Mouse (Mus musculus) spleen, postnatal 10 days (tissue): ENCODE data around the gene Hpcal1.
"Not testable (repeated sequence)": the region's sequence is repeated elsewhere in the genome, so short reads cannot be mapped to it uniquely, and the experiment has no call there.

Experiments used
- DNase-seq, 2 experiments: peaks; one replicate each; pipeline ENCODE4 v3.0.0; 2021 to 2022; ENCODE audit warnings: low spot score in 2 of 2

Gene Hpcal1

GRCm38 (mm10) chr12:17741637-17742364 lies 51.1 kb downstream of the Hpcal1 start:
- no peak for DNase-seq

- DNase-seq = no peak
Observed at GRCm38 (mm10) chr12:17742571-17743321, 52.1 kb downstream of the Hpcal1 start.

- no peak for DNase-seq
Observed at GRCm38 (mm10) chr12:17745431-17745830, 54.8 kb downstream of the Hpcal1 start.

- DNase-seq = no peak
Observed at GRCm38 (mm10) chr12:17746725-17747124, 56.1 kb downstream of the Hpcal1 start.

GRCm38 (mm10) chr12:17747191-17748154 lies 56.8 kb downstream of the Hpcal1 start:
- DNase-seq = no peak

- DNase-seq = no peak
Observed at GRCm38 (mm10) chr12:17748155-17748529, 57.5 kb downstream of the Hpcal1 start.

GRCm38 (mm10) chr12:17749784-17750183 lies 59.1 kb downstream of the Hpcal1 start:
- no peak for DNase-seq

GRCm38 (mm10) chr12:17750500-17750899 lies 59.8 kb downstream of the Hpcal1 start:
- no peak for DNase-seq

- no peak for DNase-seq
Observed at GRCm38 (mm10) chr12:17752828-17753227, 62.2 kb downstream of the Hpcal1 start.

- DNase-seq = no peak
Observed at GRCm38 (mm10) chr12:17754771-17755170, 64.1 kb downstream of the Hpcal1 start.

GRCm38 (mm10) chr12:17756891-17757290 lies 66.2 kb downstream of the Hpcal1 start:
- DNase-seq = no peak

- no peak for DNase-seq
Observed at GRCm38 (mm10) chr12:17762286-17762933, 71.8 kb downstream of the Hpcal1 start.

- no peak for DNase-seq
Observed at GRCm38 (mm10) chr12:17763054-17763453, 72.4 kb downstream of the Hpcal1 start.

GRCm38 (mm10) chr12:17764005-17764404 lies 73.3 kb downstream of the Hpcal1 start:
- DNase-seq = no peak

GRCm38 (mm10) chr12:17767567-17767966 lies 76.9 kb downstream of the Hpcal1 start:
- DNase-seq = not testable (repeated sequence)

- DNase-seq = no peak
Observed at GRCm38 (mm10) chr12:17769476-17770172, 79.0 kb downstream of the Hpcal1 start.

GRCm38 (mm10) chr12:17770538-17770937 lies 79.9 kb downstream of the Hpcal1 start:
- DNase-seq = no peak

GRCm38 (mm10) chr12:17773721-17774120 lies 83.1 kb downstream of the Hpcal1 start:
- not testable (repeated sequence) for DNase-seq

- DNase-seq = not testable (repeated sequence)
Observed at GRCm38 (mm10) chr12:17774842-17775241, 84.2 kb downstream of the Hpcal1 start.

- DNase-seq = peak in 1 of 2 experiments; percentile 29
Observed at GRCm38 (mm10) chr12:17778320-17778719, 87.7 kb downstream of the Hpcal1 start.

- DNase-seq = no peak
Observed at GRCm38 (mm10) chr12:17779093-17779492, 88.4 kb downstream of the Hpcal1 start.
